Mouse (Mus musculus) heart, adult 2 months (tissue): ENCODE data around the gene Fam120a. TPM values are rescaled to one million over a fixed set of nuclear protein-coding genes. Genes with fewer than 3 reads are reported as not detected.

ENCODE experiments used
- DNase-seq, 2 experiments: peaks; one replicate each; pipeline ENCODE4 v3.0.0; 2021
- H3K27ac ChIP-seq: fragments of 200-600 bp; 2 replicates; pipeline ENCODE4 v1.8.1; 2022
- H3K27me3 ChIP-seq: fragments of 200-500 bp; 2 replicates; pipeline ENCODE4 v1.6.1; 2012; ENCODE audit warnings: mild to moderate bottlenecking, low read length, inconsistent platforms, mixed read lengths; ENCODE audit not compliant: control insufficient read depth, insufficient read depth
- H3K36me3 ChIP-seq: fragments of 200-500 bp; 2 replicates; pipeline ENCODE4 v1.6.1; 2012; ENCODE audit warnings: low read length, inconsistent platforms; ENCODE audit not compliant: control insufficient read depth, insufficient read depth
- H3K4me1 ChIP-seq: fragments of 200-500 bp; 2 replicates; pipeline ENCODE4 v1.6.1; 2011; ENCODE audit warnings: low read length; ENCODE audit not compliant: control insufficient read depth, insufficient read depth
- H3K4me3 ChIP-seq: fragments of 200-600 bp; 2 replicates; pipeline ENCODE4 v1.8.1; 2022
- H3K79me2 ChIP-seq: fragments of 200-500 bp; replicated peaks from 2 replicates; pipeline ENCODE4 v1.6.1; 2012; ENCODE audit warnings: mild to moderate bottlenecking, inconsistent platforms, low read length, moderate library complexity, mixed read lengths; ENCODE audit not compliant: control insufficient read depth, insufficient read depth
- H3K9ac ChIP-seq: fragments of 200-500 bp; 2 replicates; pipeline ENCODE4 v1.6.1; 2012; ENCODE audit warnings: low read depth, mild to moderate bottlenecking, control low read depth, inconsistent platforms, low read length, mixed read lengths
- CTCF ChIP-seq: fragments of 200-600 bp; IDR thresholded peaks from 2 replicates; pipeline ENCODE4 v1.8.1; 2022; ENCODE audit warnings: antibody characterized with exemption, mild to moderate bottlenecking, moderate library complexity
- EP300 ChIP-seq: fragments of 200-500 bp; IDR thresholded peaks from 2 replicates; pipeline ENCODE4 v1.6.1; 2011; ENCODE audit warnings: low read depth, low read length, control low read depth; ENCODE audit not compliant: insufficient read depth
- POLR2A ChIP-seq: fragments of 200-500 bp; IDR thresholded peaks from 2 replicates; pipeline ENCODE4 v1.6.1; 2011; ENCODE audit warnings: mild to moderate bottlenecking, low read depth, low read length, control low read depth; ENCODE audit not compliant: insufficient read depth
- WGBS: fragments of 180-500 bp; shearing (Covaris S2); methylation state at CpG from one replicate; pipeline ENCODE4 v1.1.7; 2018; 5-methylcytosine and 5-hydroxymethylcytosine counted together
- intact Hi-C: fragments of 180-260 bp; cut with DNase I; formaldehyde crosslinking; loops from one replicate; pipeline ENCODE4 v1.15.1; 2025
- polyA plus RNA-seq: library from polyadenylated mRNA; depleted of rRNA; stranded (reverse); fragments of >200 nt; gene quantifications from 2 replicates; pipeline ENCODE4 v1.2.3, GENCODE M21; 2012
- total RNA-seq, 2 experiments: library from RNA; stranded (reverse); gene quantifications; 2 replicates each; pipeline ENCODE4 v1.2.3; 2021

The Fam120a gene
- total and polyA plus RNA-seq, 3 experiments = 47.5 to 106 (median 102) TPM

- Histone ChIP-seq H3K27me3 (no peaks in the 10 kb centered on the region), H3K36me3 (peaks cover 7% of the 10 kb centered on the region; the same call in 1 of the 2 replicates), H3K79me2 (no peaks in the 10 kb centered on the region), H3K27ac (no peak overlapping the region), H3K4me3 (no peak overlapping the region), H3K4me1 (no peaks in the 10 kb centered on the region), H3K9ac (no peak overlapping the region)
- no peak for TF ChIP-seq EP300
- TF ChIP-seq CTCF = no peak
- TF ChIP-seq POLR2A = no peak
- intact Hi-C loops = no loop called here
- WGBS = 63% methylated on average over 5 of the region's 5 CpGs
- no peak for DNase-seq
Observed at GRCm38 (mm10) chr13:48895376-48895775, 72.4 kb downstream of the Fam120a start.

GRCm38 (mm10) chr13:48890260-48890960, 77.4 kb downstream of the Fam120a start:
- Histone ChIP-seq H3K27me3 (no peaks in the 10 kb centered on the region), H3K9ac (no peak overlapping the region), H3K4me3 (no peak overlapping the region), H3K79me2 (no peaks in the 10 kb centered on the region), H3K4me1 (no peaks in the 10 kb centered on the region), H3K27ac (no peak overlapping the region), H3K36me3 (no peaks in the 10 kb centered on the region)
- no peak for TF ChIP-seq CTCF
- TF ChIP-seq POLR2A = no peak
- no peak for TF ChIP-seq EP300
- intact Hi-C loops = no loop called here
- 76% methylated on average over 4 of the region's 4 CpGs for WGBS
- DNase-seq = no peak

DNA sequence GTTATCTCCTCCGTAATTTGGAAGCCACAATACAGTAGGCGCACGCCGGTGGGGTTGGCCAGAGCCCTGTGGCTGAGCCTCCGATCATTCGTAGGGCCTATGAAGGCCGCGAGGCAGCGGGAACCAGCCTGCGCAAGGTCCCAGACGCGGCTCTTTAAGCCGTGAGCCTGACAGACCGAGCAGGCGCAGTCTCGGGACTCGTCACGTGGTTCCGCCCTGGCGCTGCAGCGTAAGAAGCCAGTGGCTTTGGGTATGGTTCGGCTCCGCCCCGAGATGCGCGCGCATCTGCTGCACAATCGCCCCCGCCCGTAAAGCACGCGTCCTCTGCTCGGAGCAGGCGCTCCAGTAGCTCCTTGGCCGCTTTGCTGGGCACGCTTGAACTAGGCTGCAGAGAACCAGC, 89.3 kb downstream of the Fam120a start:
- H3K79me2 ChIP-seq = no peaks in the 10 kb centered on the region
- intact Hi-C loops = loop anchor here (2.0 to 10.0 kb wide), 3 partner anchors 90 to 296 kb away; partner anchors contain the start of genes Fam120a and Ptpdc1
- DNase-seq = peak; percentile 98 to 99
- WGBS = under 1% methylated on average over 36 of the region's 36 CpGs
- TF ChIP-seq CTCF (no peak), EP300 (peak; percentile 82), POLR2A (peak; percentile 100)
- H3K27ac ChIP-seq = peak overlapping the region; percentile 95
- no peaks in the 10 kb centered on the region for H3K27me3 ChIP-seq
- peak overlapping the region; percentile 93 for H3K9ac ChIP-seq
- no peaks in the 10 kb centered on the region for H3K36me3 ChIP-seq
- peaks cover 1% of the 10 kb centered on the region for H3K4me1 ChIP-seq
- peak overlapping the region; percentile 70 for H3K4me3 ChIP-seq

DNA sequence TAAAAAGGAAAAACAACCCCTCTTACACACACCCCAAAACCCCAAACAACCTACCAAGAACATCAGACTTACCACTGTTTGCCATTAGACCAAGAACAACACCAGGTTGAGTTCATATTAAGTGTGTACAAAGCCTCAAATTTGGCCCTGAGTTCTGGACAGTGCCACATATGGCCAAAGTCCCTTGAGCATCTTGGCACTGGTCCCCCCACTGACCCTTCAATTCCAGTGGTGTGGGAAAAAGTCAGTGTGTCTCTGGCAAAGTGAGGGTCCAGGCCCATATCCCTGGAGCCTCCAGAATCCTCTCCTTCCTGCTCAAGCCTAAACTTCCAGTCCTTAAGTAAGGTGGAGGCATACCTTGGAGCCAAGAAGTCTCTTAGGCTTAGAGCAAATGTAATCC, 90.0 kb downstream of the Fam120a start:
- Histone ChIP-seq H3K4me3 (peak overlapping the region; percentile 70; the same call in 1 of the 2 replicates), H3K9ac (peak overlapping the region; percentile 93), H3K4me1 (peaks cover 1% of the 10 kb centered on the region), H3K27ac (peak overlapping the region; percentile 95), H3K79me2 (no peaks in the 10 kb centered on the region), H3K27me3 (no peaks in the 10 kb centered on the region), H3K36me3 (no peaks in the 10 kb centered on the region)
- no peak for DNase-seq
- TF ChIP-seq POLR2A (no peak), EP300 (no peak), CTCF (no peak)
- intact Hi-C loops = loop anchor here (2.0 to 10.0 kb wide), 3 partner anchors 91 to 297 kb away; partner anchors contain the start of genes Fam120a and Ptpdc1

- DNase-seq = no peak
- no peak for TF ChIP-seq CTCF
- Histone ChIP-seq H3K27me3 (no peaks in the 10 kb centered on the region), H3K9ac (no peak overlapping the region), H3K79me2 (0 out of 2 replicates have a peak, but pooled peaks cover 2% of the 10 kb centered on the region), H3K4me3 (no peak overlapping the region), H3K36me3 (no peaks in the 10 kb centered on the region), H3K4me1 (peaks cover 14% of the 10 kb centered on the region), H3K27ac (no peak overlapping the region; the same call in 1 of the 2 replicates)
- intact Hi-C loops = loop anchor here (10.0 kb wide), 1 partner anchor 302 kb away; no protein-coding TSS in a partner anchor
- WGBS = 77% methylated on average over 5 of the region's 5 CpGs
Observed at GRCm38 (mm10) chr13:48872726-48873125, 95.1 kb downstream of the Fam120a start.
